Mouse (Mus musculus): ENCODE measurements at regions not wholly inside any gene's neighbourhood (a gene's known extent, or its start where the extent isn't known, plus 50 kb on each side); places are given as distances from the start of the nearest gene placed in this dataset.

DNA sequence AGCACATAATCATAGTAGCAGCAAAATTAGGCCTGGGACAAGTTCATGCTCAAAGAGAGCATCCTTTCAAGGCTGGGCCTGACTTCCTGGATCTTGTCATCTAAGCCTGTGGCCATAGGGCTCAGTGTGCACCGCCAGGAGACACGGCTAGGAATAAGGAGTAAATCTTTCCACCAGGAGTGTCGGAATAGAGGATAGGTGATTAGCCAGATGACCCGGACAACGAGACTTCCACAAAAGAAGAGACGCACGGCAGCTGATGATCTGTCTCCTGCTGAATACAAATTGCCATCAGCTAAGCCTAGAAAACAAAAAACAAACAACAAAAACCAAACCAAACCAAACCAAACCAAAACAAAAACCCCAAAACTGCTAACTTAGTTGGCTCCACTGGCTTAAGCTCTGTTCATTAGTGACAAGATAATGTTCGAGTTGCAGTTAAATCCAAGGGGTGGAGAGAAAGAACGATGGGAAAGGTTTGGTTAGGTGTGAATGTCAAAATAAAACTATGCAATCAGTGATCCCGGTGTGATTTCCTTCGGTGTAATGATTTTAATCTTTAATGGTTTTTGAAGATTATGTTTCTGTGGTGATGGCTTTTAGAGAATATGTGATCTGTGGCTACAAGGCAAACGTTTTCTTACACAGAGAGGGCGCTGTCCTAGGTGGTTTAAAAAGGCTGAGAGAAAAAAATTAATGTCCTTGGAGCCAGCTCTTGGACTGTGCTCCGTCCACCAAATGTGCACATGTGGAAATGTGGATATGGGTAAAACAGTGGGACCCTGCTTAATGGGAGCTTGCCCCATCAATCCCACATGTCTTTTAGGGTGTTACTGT lies 51.8 kb upstream of the Ezh2 start:
- H3K9ac ChIP-seq = no peak overlapping the region
- H3K27ac ChIP-seq (replicated peaks) = no peak overlapping the region
- H3K36me3 ChIP-seq (replicated peaks) = no peaks in the 10 kb centered on the region
- no peak overlapping the region for H3K4me2 ChIP-seq
- H3K4me3 ChIP-seq (replicated peaks) = no peak overlapping the region
- peaks cover 16% of the 10 kb centered on the region for H3K4me1 ChIP-seq (replicated peaks)
- no peak for ATAC-seq (ENCODE audit: insufficient read depth)
- peaks cover 18% of the 10 kb centered on the region; the same call in 1 of the 2 replicates for H3K27me3 ChIP-seq
- no peaks in the 10 kb centered on the region for H3K9me3 ChIP-seq (replicated peaks)
- 59% methylated on average over 14 of the region's 14 CpGs for WGBS (ENCODE audit: insufficient replicate concordance)

DNA sequence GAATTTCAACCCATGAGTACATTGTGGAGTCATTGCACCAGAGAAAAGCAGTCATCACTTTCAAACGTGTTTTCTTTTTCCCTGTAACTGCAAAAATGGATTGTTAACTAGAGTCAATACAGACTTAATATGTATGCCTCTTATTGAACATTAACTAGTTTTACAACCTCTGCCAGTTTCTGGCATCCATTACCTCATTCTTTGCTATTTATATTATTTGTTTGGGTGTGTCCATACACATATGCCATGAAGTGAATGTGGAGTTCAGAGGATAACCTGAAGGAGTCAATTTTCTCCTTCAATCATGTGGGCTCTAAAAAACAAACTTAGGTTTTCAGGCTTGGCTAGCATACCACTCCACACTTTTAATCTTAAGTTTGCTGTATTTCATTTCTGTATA lies 50.9 kb upstream of the Ezh2 start:
- Histone ChIP-seq H3K9me3 (replicated peaks) (no peaks in the 10 kb centered on the region), H3K4me1 (replicated peaks) (peaks cover 12% of the 10 kb centered on the region), H3K9ac (no peak overlapping the region), H3K4me3 (replicated peaks) (no peak overlapping the region), H3K4me2 (no peak overlapping the region), H3K36me3 (replicated peaks) (no peaks in the 10 kb centered on the region), H3K27ac (replicated peaks) (no peak overlapping the region), H3K27me3 (peaks cover 18% of the 10 kb centered on the region; the same call in 1 of the 2 replicates)
- ATAC-seq (ENCODE audit: insufficient read depth) = no peak
- WGBS (ENCODE audit: insufficient replicate concordance) = 49% methylated on average over 1 of the region's 1 CpGs
